Mouse (Mus musculus): ENCODE results near the gene Shcbp1l.

Gene Shcbp1l

GRCm38 (mm10) chr1:153486767-153487499 lies 62.0 kb downstream of the Shcbp1l start:
- peak in 1 of 2 experiments; percentile 46 for DNase-seq (ENCODE audit: low spot score in 2 of 2)

DNA sequence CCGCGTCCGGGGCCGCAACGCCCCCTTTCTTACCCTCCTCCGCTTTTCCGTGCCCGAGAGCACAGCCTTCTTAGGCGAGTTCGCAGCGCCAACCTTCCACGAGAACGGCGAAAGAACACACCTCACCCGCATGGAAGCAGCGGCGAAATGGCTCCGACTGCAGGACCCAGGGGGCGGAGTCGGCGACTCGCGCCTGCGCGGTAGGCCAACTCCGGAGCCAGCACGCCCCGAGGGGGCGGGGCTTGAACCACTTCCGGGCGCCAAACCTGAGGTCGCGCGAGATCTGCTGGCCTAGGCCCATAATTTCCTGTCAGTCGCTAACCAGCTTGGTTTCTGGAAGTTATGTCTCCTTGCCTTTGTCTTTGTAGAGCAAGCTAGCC lies 62.5 kb downstream of the Shcbp1l start, which contains the start of gene Dhx9:
Dhx9 (minus strand) TSS at position 161 of the 380 bp plus-strand sequence.
- DNase-seq (ENCODE audit: low spot score in 2 of 2) = peak; percentile 98 to 99

GRCm38 (mm10) chr1:153489132-153489531 lies 64.2 kb downstream of the Shcbp1l start:
- DNase-seq (ENCODE audit: low spot score in 2 of 2) = peak in 1 of 2 experiments; percentile 26

DNA sequence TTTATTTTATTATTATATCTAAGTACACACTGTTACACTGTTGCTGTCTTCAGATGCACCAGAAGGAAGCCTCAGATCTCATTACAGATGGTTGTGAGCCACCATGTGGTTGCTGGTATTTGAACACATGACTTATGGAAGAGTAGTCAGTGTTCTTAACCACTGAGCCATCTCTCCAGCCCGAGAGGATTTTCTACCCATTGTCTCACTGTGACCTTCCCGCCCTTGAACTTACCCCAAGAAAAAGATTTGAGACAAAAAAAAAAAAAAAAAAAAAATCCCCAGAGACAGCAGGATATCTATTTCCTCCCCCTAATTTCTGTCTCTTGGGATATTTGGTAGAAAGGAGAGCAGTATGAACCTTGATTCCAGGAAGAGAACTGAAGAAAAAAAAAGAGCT lies 64.6 kb downstream of the Shcbp1l start:
- no peak for DNase-seq (ENCODE audit: low spot score in 2 of 2)

GRCm38 (mm10) chr1:153489963-153490362 lies 65.0 kb downstream of the Shcbp1l start:
- no peak for DNase-seq (ENCODE audit: low spot score in 2 of 2)

DNA sequence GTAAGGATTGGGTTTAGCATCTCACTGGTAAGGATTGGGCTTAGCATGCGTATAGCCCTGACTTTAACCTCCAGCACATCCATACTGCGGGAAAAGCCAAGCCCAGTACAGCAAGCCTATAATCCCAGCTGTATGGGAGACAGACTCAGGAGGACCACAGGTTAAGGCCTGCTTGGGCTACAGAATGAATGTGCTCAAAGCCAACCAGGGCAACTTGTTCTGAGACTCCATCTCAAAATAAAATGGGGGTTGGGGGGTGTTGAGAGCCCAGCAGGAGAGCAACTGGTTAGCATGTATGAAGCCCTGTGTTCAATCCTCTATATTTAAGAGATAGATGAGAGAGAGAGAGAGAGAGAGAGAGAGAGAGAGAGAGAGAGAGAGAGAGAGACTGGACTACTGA lies 66.4 kb downstream of the Shcbp1l start:
- DNase-seq (ENCODE audit: low spot score in 2 of 2) = no peak

- no peak for DNase-seq (ENCODE audit: low spot score in 2 of 2)
These were observed 66.9 kb downstream of the Shcbp1l start for GRCm38 (mm10) chr1:153491822-153492221.

DNA sequence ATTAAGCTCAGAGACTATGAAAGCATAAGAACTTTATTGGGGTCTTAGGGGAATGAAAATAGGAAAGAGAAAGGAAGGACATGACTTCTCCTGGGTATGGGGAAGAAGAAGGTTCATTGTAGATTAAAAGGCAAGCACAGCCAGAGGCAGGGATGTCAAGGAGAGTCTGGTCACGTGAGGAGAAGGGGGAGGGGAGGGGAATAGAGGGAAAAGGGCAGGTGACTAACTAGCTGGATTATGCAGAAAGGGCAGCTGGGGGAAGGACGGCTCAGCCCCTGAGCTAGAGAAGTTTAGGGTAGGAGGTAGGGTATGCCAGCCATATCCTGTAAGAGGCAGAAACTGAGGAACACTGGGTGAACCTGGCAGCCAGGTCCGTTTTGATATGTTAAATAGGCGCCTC lies 68.4 kb downstream of the Shcbp1l start:
- DNase-seq (ENCODE audit: low spot score in 2 of 2) = no peak

- no peak for DNase-seq (ENCODE audit: low spot score in 2 of 2)
These were observed 69.0 kb downstream of the Shcbp1l start for GRCm38 (mm10) chr1:153493931-153494330.

- no peak for DNase-seq (ENCODE audit: low spot score in 2 of 2)
These were observed 71.1 kb downstream of the Shcbp1l start for GRCm38 (mm10) chr1:153496030-153496429.

DNA sequence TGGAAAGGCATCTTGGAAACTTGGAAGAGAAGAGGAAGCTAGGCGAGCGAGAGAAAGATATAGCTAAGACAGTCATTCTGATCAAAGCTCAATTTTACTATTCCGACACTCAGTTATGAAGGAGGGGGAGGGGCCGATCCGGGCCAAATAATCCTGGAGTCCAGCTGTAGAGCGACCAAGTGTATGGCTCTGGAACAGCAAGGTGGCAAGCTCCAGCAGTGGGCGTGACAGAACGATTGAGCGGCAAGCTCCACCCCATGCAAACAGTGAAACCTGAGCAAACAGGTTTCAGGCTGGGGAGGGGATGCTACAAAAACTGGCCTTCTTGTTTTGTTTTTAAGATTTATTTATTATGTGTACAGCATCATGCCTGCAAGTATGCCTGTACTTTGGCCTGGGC lies 75.1 kb downstream of the Shcbp1l start:
- no peak for DNase-seq (ENCODE audit: low spot score in 2 of 2)

DNA sequence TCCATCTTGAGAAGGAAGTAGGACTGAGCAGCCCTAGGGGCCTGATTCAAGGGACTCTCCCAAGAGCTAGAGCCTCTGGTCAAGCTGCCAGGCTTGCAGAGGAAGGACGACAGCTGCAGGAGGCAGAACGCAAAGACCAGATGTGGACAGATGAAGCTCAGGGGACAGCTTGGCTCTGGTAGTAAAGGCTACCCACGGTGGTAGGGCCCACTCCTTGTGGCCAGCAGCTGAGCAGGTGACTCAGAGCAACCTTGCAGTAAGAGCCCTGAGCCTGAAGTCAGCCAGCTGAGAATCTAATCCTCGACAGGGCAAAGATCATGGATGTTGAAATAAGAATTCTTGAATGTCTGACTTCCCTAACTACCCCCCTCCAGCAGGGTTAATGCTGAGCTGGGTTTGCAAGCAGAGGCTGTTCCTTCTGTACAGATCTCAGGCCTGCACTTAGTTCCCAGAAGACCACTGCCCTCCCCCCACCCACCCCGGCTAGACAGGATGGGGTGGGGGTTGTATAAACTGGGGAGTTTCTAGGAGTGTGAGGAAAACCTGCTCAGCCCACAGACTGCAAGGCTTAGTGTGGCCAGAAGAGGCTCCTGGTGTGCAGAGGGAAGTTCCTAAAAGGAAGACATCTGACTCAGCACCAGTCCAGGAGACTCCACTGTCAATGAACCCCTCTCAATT lies 76.8 kb downstream of the Shcbp1l start:
- DNase-seq (ENCODE audit: low spot score in 2 of 2) = peak in 1 of 2 experiments; percentile 4
